Mouse (Mus musculus) gastrocnemius, adult 2 months (tissue): ENCODE measurements around the gene Plcb1. TPM values are rescaled to one million over a fixed set of nuclear protein-coding genes. Genes with fewer than 3 reads are reported as not detected.
"Not testable (repeated sequence)": the region's sequence is repeated elsewhere in the genome, so short reads cannot be mapped to it uniquely, and the experiment has no call there.

ENCODE experiments used
- DNase-seq: peaks from one replicate; pipeline ENCODE4 v3.0.0; 2022
- H3K27ac ChIP-seq: fragments of 200-600 bp; 2 replicates; pipeline ENCODE4 v1.8.1; 2022; ENCODE audit warnings: mild to moderate bottlenecking
- H3K4me3 ChIP-seq: fragments of 200-600 bp; 2 replicates; pipeline ENCODE4 v1.8.1; 2022; ENCODE audit warnings: mild to moderate bottlenecking, moderate library complexity
- CTCF ChIP-seq: fragments of 200-600 bp; IDR thresholded peaks from 2 replicates; pipeline ENCODE4 v1.8.1; 2022; ENCODE audit warnings: antibody characterized with exemption, mild to moderate bottlenecking, moderate library complexity
- intact Hi-C: fragments of 180-260 bp; cut with DNase I; formaldehyde crosslinking; loops from one replicate; pipeline ENCODE4 v1.15.1; 2025
- total RNA-seq, 2 experiments: library from RNA; stranded (reverse); gene quantifications; 2 replicates each; pipeline ENCODE4 v1.2.3; 2021

Plcb1 gene
- total RNA-seq, 2 experiments from 2014 or later: 1.1 to 1.8 TPM

- no peak for DNase-seq
- TF ChIP-seq CTCF: no peak
- Histone ChIP-seq H3K4me3 (no peak overlapping the region), H3K27ac (no peak overlapping the region)
- intact Hi-C loops: no loop called here
These were observed 186.5 kb downstream of the Plcb1 start for GRCm38 (mm10) chr2:134972376-134972775.

- TF ChIP-seq CTCF: no peak
- no peak overlapping the region for H3K27ac ChIP-seq
- intact Hi-C loops: no loop called here
- H3K4me3 ChIP-seq: no peak overlapping the region
- DNase-seq: no peak
These were observed 188.8 kb downstream of the Plcb1 start for GRCm38 (mm10) chr2:134974711-134975110.

- intact Hi-C loops: no loop called here
- TF ChIP-seq CTCF: no peak
- H3K27ac ChIP-seq: no peak overlapping the region
- peak; percentile 27 for DNase-seq
- H3K4me3 ChIP-seq: no peak overlapping the region
These were observed 191.0 kb downstream of the Plcb1 start for GRCm38 (mm10) chr2:134976796-134977330.

DNA sequence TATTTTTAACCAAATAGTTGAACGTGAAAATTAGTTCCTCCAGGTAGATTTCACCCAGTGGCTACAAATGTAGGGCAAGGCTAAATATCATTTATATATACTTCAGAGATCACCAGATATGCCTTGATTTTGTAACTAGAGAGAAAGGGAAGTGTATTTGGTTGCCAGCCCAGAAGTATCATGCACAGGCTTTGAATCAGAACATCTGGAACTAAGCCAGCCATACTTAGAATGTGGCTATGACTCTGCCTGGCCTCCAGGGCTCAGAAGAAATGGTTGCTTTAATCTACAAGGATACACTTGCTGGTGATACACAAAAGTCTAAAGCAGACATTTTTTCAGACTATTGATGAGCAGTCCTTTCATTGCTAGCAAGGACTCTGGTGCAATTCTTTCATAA is 191.8 kb downstream of the Plcb1 start:
- H3K27ac ChIP-seq: no peak overlapping the region
- no peak overlapping the region for H3K4me3 ChIP-seq
- intact Hi-C loops: no loop called here
- 0 out of 2 replicates have a peak, but pooled peaks have one; percentile 0 for TF ChIP-seq CTCF
- DNase-seq: no peak

- H3K4me3 ChIP-seq: no peak overlapping the region
- DNase-seq: no peak
- TF ChIP-seq CTCF: no peak
- H3K27ac ChIP-seq: no peak overlapping the region
- intact Hi-C loops: no loop called here
These were observed 195.5 kb downstream of the Plcb1 start for GRCm38 (mm10) chr2:134981394-134981793.

DNA sequence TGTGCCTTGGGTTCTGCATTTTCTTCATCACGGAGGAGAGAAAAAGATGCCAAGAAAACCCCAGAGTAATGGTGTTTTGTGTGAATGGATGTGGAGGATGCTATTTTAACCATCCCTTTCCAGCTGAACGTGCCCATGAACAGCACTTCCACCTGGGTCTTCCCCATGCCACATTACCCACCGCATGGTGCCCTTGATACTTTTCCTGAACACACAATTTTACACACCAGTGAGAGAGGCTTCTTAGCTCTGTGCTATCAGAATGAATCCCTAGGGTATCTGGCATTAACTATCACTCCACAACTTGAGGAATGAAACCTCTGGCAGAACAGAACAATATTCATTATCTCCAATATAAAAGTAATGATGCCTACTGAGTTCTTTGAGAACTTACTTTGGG is 199.0 kb downstream of the Plcb1 start:
- no peak for DNase-seq
- TF ChIP-seq CTCF: no peak
- intact Hi-C loops: no loop called here
- Histone ChIP-seq H3K27ac (no peak overlapping the region), H3K4me3 (no peak overlapping the region)

DNA sequence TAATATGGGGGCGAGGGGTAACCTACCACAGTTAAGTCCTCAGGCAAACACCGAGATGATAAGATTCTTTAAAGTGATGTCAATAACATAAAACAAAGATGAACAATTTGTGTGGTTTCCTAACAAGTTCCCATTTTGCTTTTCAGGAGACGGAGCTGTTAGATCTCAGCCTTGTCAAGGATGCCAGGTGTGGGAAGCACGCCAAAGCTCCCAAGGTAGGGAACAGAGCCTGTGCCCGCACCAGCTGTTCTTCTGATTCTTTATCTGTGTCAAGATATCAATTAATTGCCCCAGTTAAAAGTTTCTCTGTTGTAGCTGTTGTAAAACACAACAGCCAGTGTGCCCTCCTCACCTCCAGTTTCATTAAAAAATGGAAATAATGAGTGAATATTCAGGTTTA is 202.1 kb downstream of the Plcb1 start:
- no peak overlapping the region for H3K4me3 ChIP-seq
- DNase-seq: no peak
- H3K27ac ChIP-seq: no peak overlapping the region
- TF ChIP-seq CTCF: no peak
- intact Hi-C loops: no loop called here

DNA sequence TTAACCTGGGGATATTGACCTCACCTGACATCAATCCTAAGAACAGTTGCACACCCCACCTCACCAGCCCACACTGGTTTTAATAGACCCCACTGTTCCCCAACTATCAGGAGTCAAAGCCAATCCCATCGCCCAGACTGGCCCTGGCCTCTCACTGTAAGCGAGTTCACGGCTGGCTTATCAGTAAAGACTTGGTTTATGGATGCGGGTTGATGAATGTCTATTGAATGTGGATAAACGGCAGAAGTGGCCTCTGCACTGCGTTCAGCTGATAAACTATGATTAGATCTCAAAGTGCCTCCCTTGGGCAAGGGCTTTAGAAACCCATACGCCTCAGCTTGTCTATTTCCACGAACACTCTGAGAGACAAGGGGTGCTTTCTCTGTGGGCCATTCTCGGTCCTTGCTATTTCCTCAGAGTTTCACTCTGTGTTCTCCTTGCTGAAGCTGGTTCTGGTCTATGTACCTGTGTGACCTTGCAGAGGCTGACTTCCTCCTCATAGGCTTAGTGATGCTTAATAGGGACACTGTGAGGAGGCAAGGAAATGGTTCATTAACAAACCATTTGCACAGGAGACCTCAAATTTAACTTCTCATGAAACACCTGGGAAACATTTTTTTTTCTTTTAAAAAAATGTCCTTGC is 203.9 kb downstream of the Plcb1 start:
- no peak for DNase-seq
- Histone ChIP-seq H3K4me3 (no peak overlapping the region), H3K27ac (no peak overlapping the region)
- TF ChIP-seq CTCF: no peak
- intact Hi-C loops: no loop called here

DNA sequence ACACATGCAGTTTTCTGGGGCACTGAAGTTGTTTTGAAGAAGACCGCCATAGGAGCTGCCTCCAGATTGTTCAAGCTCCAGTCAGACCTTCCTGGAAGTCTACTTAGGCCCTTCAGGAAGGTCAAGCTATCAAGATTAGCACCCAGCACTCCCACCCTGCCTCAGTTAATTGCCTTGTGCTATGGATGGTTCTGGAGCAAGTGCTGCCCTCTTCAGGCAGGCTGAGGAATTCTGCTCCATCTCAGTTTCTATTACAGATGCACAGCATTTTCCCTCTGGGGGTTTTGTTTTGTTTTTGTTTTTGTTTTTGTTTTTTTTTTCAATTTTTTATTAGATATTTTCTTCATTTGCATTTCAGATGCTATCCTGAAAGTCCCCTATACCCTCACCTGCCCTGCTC is 221.3 kb downstream of the Plcb1 start:
- TF ChIP-seq CTCF: peak; percentile 64
- Histone ChIP-seq H3K27ac (no peak overlapping the region), H3K4me3 (no peak overlapping the region)
- no peak for DNase-seq
- intact Hi-C loops: loop anchor here (5.0 kb wide), 1 partner anchor 220 kb away; the partner anchor contains the start of gene Plcb1

- not testable (repeated sequence) for H3K4me3 ChIP-seq, H3K27ac ChIP-seq, DNase-seq
- TF ChIP-seq CTCF: peak; percentile 22; the same call in 1 of the 2 replicates
- intact Hi-C loops: loop anchor here (5.0 kb wide), 1 partner anchor 221 kb away; the partner anchor contains the start of gene Plcb1
These were observed 222.0 kb downstream of the Plcb1 start for GRCm38 (mm10) chr2:135007885-135008284.

- intact Hi-C loops: no loop called here
- TF ChIP-seq CTCF: no peak
- Histone ChIP-seq H3K4me3 (no peak overlapping the region), H3K27ac (no peak overlapping the region)
- no peak for DNase-seq
These were observed 224.5 kb downstream of the Plcb1 start for GRCm38 (mm10) chr2:135010371-135010770.

DNA sequence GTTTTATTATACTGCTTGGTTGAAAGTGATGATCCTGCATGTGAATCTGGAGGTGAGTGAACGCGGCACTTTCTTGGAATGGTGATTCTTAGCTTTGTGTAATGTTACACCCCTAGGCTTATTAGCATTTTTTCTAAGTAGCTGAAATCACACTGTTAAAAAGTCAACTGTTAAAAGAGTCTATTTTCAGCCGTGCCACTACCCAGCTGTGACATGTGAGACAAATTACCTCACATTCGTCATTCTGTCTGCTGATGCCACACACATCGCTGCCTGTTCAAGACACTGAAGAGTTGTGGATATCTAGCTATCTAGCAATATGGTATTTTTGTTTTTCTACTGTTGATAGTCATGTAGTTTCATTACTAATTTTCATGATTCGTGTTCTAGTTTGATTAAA is 229.6 kb downstream of the Plcb1 start:
- intact Hi-C loops: no loop called here
- TF ChIP-seq CTCF: no peak
- Histone ChIP-seq H3K4me3 (no peak overlapping the region), H3K27ac (no peak overlapping the region)
- no peak for DNase-seq

DNA sequence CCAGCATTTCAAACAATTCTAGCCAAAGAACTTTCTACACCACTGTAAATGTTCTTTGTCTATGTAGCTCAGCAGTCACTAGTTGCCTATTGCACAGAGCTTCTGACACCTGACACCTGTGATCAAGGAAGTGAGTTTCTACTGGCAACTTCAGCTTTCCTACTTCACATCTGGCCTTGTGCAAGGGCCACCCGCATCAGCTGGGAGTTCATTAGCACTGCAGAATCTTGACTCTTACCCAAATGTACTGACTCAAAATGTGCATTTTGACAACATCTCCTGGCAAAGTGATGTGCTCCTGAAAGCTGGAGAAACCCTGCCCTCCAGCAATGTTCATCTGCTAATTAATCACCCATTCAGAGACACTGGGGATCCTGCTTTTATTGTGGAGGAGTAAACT is 232.4 kb downstream of the Plcb1 start:
- intact Hi-C loops: no loop called here
- no peak overlapping the region for H3K4me3 ChIP-seq
- no peak for DNase-seq
- no peak overlapping the region for H3K27ac ChIP-seq
- TF ChIP-seq CTCF: no peak

DNA sequence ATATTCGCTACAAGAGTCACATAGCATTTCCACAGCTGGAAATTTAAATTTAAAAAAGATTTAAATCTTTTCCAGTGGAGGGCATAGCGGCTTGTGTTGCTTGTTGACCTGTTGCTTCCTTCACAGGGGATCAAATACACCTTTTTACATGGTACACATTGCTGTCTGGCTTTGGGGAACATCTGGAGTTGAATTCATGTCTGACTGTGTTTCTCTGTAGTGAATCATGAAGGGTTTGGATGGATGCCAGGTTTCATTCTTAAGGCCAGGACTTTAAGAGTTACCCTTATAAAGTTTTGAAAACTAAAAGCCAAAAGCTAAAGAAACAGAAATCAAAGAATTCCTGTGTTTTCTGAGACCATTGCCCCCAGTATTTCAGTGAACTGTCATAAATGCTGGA is 232.8 kb downstream of the Plcb1 start:
- H3K27ac ChIP-seq: no peak overlapping the region
- DNase-seq: no peak
- intact Hi-C loops: no loop called here
- TF ChIP-seq CTCF: no peak
- H3K4me3 ChIP-seq: no peak overlapping the region
